Mouse (Mus musculus): ENCODE measurements around the gene Gm7879. TPM values are rescaled to one million over a fixed set of nuclear protein-coding genes. Genes with fewer than 3 reads are reported as not detected.

Gene Gm7879
- polyA plus RNA-seq, 1 experiment from 2014 or later: 0.73 TPM

- H3K4me3 ChIP-seq (ENCODE audit: low read depth, low read length): no peak overlapping the region
- no peak overlapping the region for H3K9ac ChIP-seq (replicated peaks; ENCODE audit: low read length)
- no peak overlapping the region for H3K4me2 ChIP-seq (ENCODE audit: low read depth, low read length)
- H3K9me3 ChIP-seq (replicated peaks; ENCODE audit: control insufficient read depth, low read length): no peaks in the 10 kb centered on the region
- no peaks in the 10 kb centered on the region for H3K36me3 ChIP-seq (replicated peaks; ENCODE audit: control insufficient read depth, insufficient read depth, low read depth, low read length)
- H3K27me3 ChIP-seq (ENCODE audit: control insufficient read depth, insufficient read depth, low read length): no peaks in the 10 kb centered on the region
- H3K27ac ChIP-seq (replicated peaks; ENCODE audit: low read depth, low read length): no peak overlapping the region
- WGBS: 83% methylated on average over 11 of the region's 11 CpGs
- ATAC-seq (replicated peaks; ENCODE audit: insufficient number of reproducible peaks, low FRiP score, low TSS enrichment, low read depth) (no peak), DNase-seq (ENCODE audit: low spot score) (no peak)
- no peaks in the 10 kb centered on the region for H3K4me1 ChIP-seq (ENCODE audit: control insufficient read depth, insufficient read depth, low read length)
These were observed 8.9 kb downstream of the Gm7879 start for GRCm38 (mm10) chr5:43921877-43922276.

GRCm38 (mm10) chr5:43923933-43924332, 11.0 kb downstream of the Gm7879 start:
- Histone ChIP-seq H3K9me3 (replicated peaks; ENCODE audit: control insufficient read depth, low read length) (no peaks in the 10 kb centered on the region), H3K4me3 (ENCODE audit: low read depth, low read length) (no peak overlapping the region), H3K27ac (replicated peaks; ENCODE audit: low read depth, low read length) (no peak overlapping the region), H3K36me3 (replicated peaks; ENCODE audit: control insufficient read depth, insufficient read depth, low read depth, low read length) (no peaks in the 10 kb centered on the region), H3K9ac (replicated peaks; ENCODE audit: low read length) (no peak overlapping the region), H3K27me3 (ENCODE audit: control insufficient read depth, insufficient read depth, low read length) (no peaks in the 10 kb centered on the region), H3K4me2 (ENCODE audit: low read depth, low read length) (no peak overlapping the region), H3K4me1 (ENCODE audit: control insufficient read depth, insufficient read depth, low read length) (no peaks in the 10 kb centered on the region)
- 30% methylated on average over 4 of the region's 4 CpGs for WGBS
- ATAC-seq (replicated peaks; ENCODE audit: insufficient number of reproducible peaks, low FRiP score, low TSS enrichment, low read depth) (no peak), DNase-seq (ENCODE audit: low spot score) (peak; percentile 59)

- H3K9ac ChIP-seq (replicated peaks; ENCODE audit: low read length): no peak overlapping the region
- no peak overlapping the region for H3K27ac ChIP-seq (replicated peaks; ENCODE audit: low read depth, low read length)
- no peaks in the 10 kb centered on the region for H3K36me3 ChIP-seq (replicated peaks; ENCODE audit: control insufficient read depth, insufficient read depth, low read depth, low read length)
- H3K9me3 ChIP-seq (replicated peaks; ENCODE audit: control insufficient read depth, low read length): no peaks in the 10 kb centered on the region
- H3K4me2 ChIP-seq (ENCODE audit: low read depth, low read length): no peak overlapping the region
- ATAC-seq (replicated peaks; ENCODE audit: insufficient number of reproducible peaks, low FRiP score, low TSS enrichment, low read depth) (no peak), DNase-seq (ENCODE audit: low spot score) (no peak)
- H3K4me3 ChIP-seq (ENCODE audit: low read depth, low read length): no peak overlapping the region
- H3K27me3 ChIP-seq (ENCODE audit: control insufficient read depth, insufficient read depth, low read length): no peaks in the 10 kb centered on the region
- H3K4me1 ChIP-seq (ENCODE audit: control insufficient read depth, insufficient read depth, low read length): no peaks in the 10 kb centered on the region
These were observed 14.8 kb downstream of the Gm7879 start for GRCm38 (mm10) chr5:43927729-43928128.

- H3K27ac ChIP-seq (replicated peaks; ENCODE audit: low read depth, low read length): no peak overlapping the region
- no peak overlapping the region for H3K4me3 ChIP-seq (ENCODE audit: low read depth, low read length)
- WGBS: 70% methylated on average over 2 of the region's 2 CpGs
- no peak overlapping the region for H3K9ac ChIP-seq (replicated peaks; ENCODE audit: low read length)
- no peaks in the 10 kb centered on the region for H3K9me3 ChIP-seq (replicated peaks; ENCODE audit: control insufficient read depth, low read length)
- DNase-seq (ENCODE audit: low spot score): no peak
- H3K36me3 ChIP-seq (replicated peaks; ENCODE audit: control insufficient read depth, insufficient read depth, low read depth, low read length): no peaks in the 10 kb centered on the region
- H3K4me1 ChIP-seq (ENCODE audit: control insufficient read depth, insufficient read depth, low read length): no peaks in the 10 kb centered on the region
- H3K4me2 ChIP-seq (ENCODE audit: low read depth, low read length): no peak overlapping the region
- no peaks in the 10 kb centered on the region for H3K27me3 ChIP-seq (ENCODE audit: control insufficient read depth, insufficient read depth, low read length)
- ATAC-seq (replicated peaks; ENCODE audit: insufficient number of reproducible peaks, low FRiP score, low TSS enrichment, low read depth): no peak
These were observed 20.3 kb downstream of the Gm7879 start for GRCm38 (mm10) chr5:43933269-43933668.

- Histone ChIP-seq H3K9me3 (replicated peaks; ENCODE audit: control insufficient read depth, low read length) (no peaks in the 10 kb centered on the region), H3K4me2 (ENCODE audit: low read depth, low read length) (peak overlapping the region; percentile 53; the same call in 1 of the 2 replicates), H3K9ac (replicated peaks; ENCODE audit: low read length) (no peak overlapping the region), H3K4me3 (ENCODE audit: low read depth, low read length) (peak overlapping the region; percentile 22; the same call in 1 of the 2 replicates), H3K27me3 (ENCODE audit: control insufficient read depth, insufficient read depth, low read length) (no peaks in the 10 kb centered on the region), H3K4me1 (ENCODE audit: control insufficient read depth, insufficient read depth, low read length) (0 out of 2 replicates have a peak, but pooled peaks cover 2% of the 10 kb centered on the region), H3K27ac (replicated peaks; ENCODE audit: low read depth, low read length) (no peak overlapping the region), H3K36me3 (replicated peaks; ENCODE audit: control insufficient read depth, insufficient read depth, low read depth, low read length) (no peaks in the 10 kb centered on the region)
- DNase-seq (ENCODE audit: low spot score): peak; percentile 7
- 0 out of 2 replicates have a peak, but pooled peaks have one; percentile 37 for ATAC-seq (replicated peaks; ENCODE audit: insufficient number of reproducible peaks, low FRiP score, low TSS enrichment, low read depth)
- 33% methylated on average over 9 of the region's 9 CpGs for WGBS
These were observed 34.5 kb downstream of the Gm7879 start for GRCm38 (mm10) chr5:43947330-43947977.

- WGBS: 2% methylated on average over 27 of the region's 27 CpGs
- no peak overlapping the region for H3K9ac ChIP-seq (replicated peaks; ENCODE audit: low read length)
- peak overlapping the region; percentile 53 for H3K4me2 ChIP-seq (ENCODE audit: low read depth, low read length)
- DNase-seq (ENCODE audit: low spot score) (peak; percentile 74), ATAC-seq (replicated peaks; ENCODE audit: insufficient number of reproducible peaks, low FRiP score, low TSS enrichment, low read depth) (peak; percentile 85)
- no peaks in the 10 kb centered on the region for H3K36me3 ChIP-seq (replicated peaks; ENCODE audit: control insufficient read depth, insufficient read depth, low read depth, low read length)
- H3K4me1 ChIP-seq (ENCODE audit: control insufficient read depth, insufficient read depth, low read length): 0 out of 2 replicates have a peak, but pooled peaks cover 2% of the 10 kb centered on the region
- H3K27me3 ChIP-seq (ENCODE audit: control insufficient read depth, insufficient read depth, low read length): no peaks in the 10 kb centered on the region
- no peak overlapping the region for H3K27ac ChIP-seq (replicated peaks; ENCODE audit: low read depth, low read length)
- H3K9me3 ChIP-seq (replicated peaks; ENCODE audit: control insufficient read depth, low read length): no peaks in the 10 kb centered on the region
- peak overlapping the region; percentile 22 for H3K4me3 ChIP-seq (ENCODE audit: low read depth, low read length)
These were observed 35.3 kb downstream of the Gm7879 start for GRCm38 (mm10) chr5:43948111-43948743.

GRCm38 (mm10) chr5:43948748-43949275, 35.9 kb downstream of the Gm7879 start:
- 0 out of 2 replicates have a peak overlapping the region, but pooled peaks have one; percentile 13 for H3K4me2 ChIP-seq (ENCODE audit: low read depth, low read length)
- H3K36me3 ChIP-seq (replicated peaks; ENCODE audit: control insufficient read depth, insufficient read depth, low read depth, low read length): no peaks in the 10 kb centered on the region
- 0 out of 2 replicates have a peak overlapping the region, but pooled peaks have one; percentile 28 for H3K9ac ChIP-seq (replicated peaks; ENCODE audit: low read length)
- ATAC-seq (replicated peaks; ENCODE audit: insufficient number of reproducible peaks, low FRiP score, low TSS enrichment, low read depth) (peak; percentile 60; the same call in 1 of the 2 replicates), DNase-seq (ENCODE audit: low spot score) (peak; percentile 38)
- H3K27ac ChIP-seq (replicated peaks; ENCODE audit: low read depth, low read length): no peak overlapping the region
- 0 out of 2 replicates have a peak, but pooled peaks cover 2% of the 10 kb centered on the region for H3K4me1 ChIP-seq (ENCODE audit: control insufficient read depth, insufficient read depth, low read length)
- no peak overlapping the region for H3K4me3 ChIP-seq (ENCODE audit: low read depth, low read length)
- 4% methylated on average over 8 of the region's 8 CpGs for WGBS
- no peaks in the 10 kb centered on the region for H3K9me3 ChIP-seq (replicated peaks; ENCODE audit: control insufficient read depth, low read length)
- no peaks in the 10 kb centered on the region for H3K27me3 ChIP-seq (ENCODE audit: control insufficient read depth, insufficient read depth, low read length)

GRCm38 (mm10) chr5:43953241-43953640, 40.3 kb downstream of the Gm7879 start:
- Histone ChIP-seq H3K4me2 (ENCODE audit: low read depth, low read length) (no peak overlapping the region), H3K4me3 (ENCODE audit: low read depth, low read length) (no peak overlapping the region), H3K27me3 (ENCODE audit: control insufficient read depth, insufficient read depth, low read length) (no peaks in the 10 kb centered on the region), H3K9me3 (replicated peaks; ENCODE audit: control insufficient read depth, low read length) (no peaks in the 10 kb centered on the region), H3K4me1 (ENCODE audit: control insufficient read depth, insufficient read depth, low read length) (0 out of 2 replicates have a peak, but pooled peaks cover under 1% of the 10 kb centered on the region), H3K36me3 (replicated peaks; ENCODE audit: control insufficient read depth, insufficient read depth, low read depth, low read length) (no peaks in the 10 kb centered on the region), H3K27ac (replicated peaks; ENCODE audit: low read depth, low read length) (no peak overlapping the region), H3K9ac (replicated peaks; ENCODE audit: low read length) (no peak overlapping the region)
- DNase-seq (ENCODE audit: low spot score): no peak
- ATAC-seq (replicated peaks; ENCODE audit: insufficient number of reproducible peaks, low FRiP score, low TSS enrichment, low read depth): no peak
- 53% methylated on average over 1 of the region's 1 CpGs for WGBS
